Mouse (Mus musculus) heart, postnatal 0 days (tissue): ENCODE data around the gene Ivns1abp. TPM values are rescaled to one million over a fixed set of nuclear protein-coding genes. Genes with fewer than 3 reads are reported as not detected.
A peak's percentile ranks its signal among the peaks of the same experiment; 100 is the strongest.
"Not testable (repeated sequence)": the region's sequence is repeated elsewhere in the genome, so short reads cannot be mapped to it uniquely, and the experiment has no call there.

Source experiments
- ATAC-seq: fragments of 200-750 bp; cut with Nextera tagmentation; 2 replicates; pipeline ENCODE4 v1.8.0; 2017; ENCODE audit warnings: low read depth, moderate number of reproducible peaks, moderate library complexity; ENCODE audit not compliant: insufficient read depth
- DNase-seq: peaks from one replicate; pipeline ENCODE4 v3.0.0-alpha.2; 2016; ENCODE audit warnings: low spot score
- H3K27ac ChIP-seq: fragments of 300-500 bp; sonication (generic); 2 replicates; pipeline ENCODE4 v1.5.1; 2014; ENCODE audit warnings: low read depth, mild to moderate bottlenecking
- H3K27me3 ChIP-seq: fragments of 300-500 bp; sonication (generic); 2 replicates; pipeline ENCODE4 v1.6.1; 2014; ENCODE audit warnings: low read length, mixed read lengths; ENCODE audit not compliant: control insufficient read depth, insufficient read depth
- H3K36me3 ChIP-seq: fragments of 300-500 bp; sonication (generic); replicated peaks from 2 replicates; pipeline ENCODE4 v1.6.1; 2014; ENCODE audit warnings: low read length, mixed read lengths; ENCODE audit not compliant: control insufficient read depth, insufficient read depth
- H3K4me1 ChIP-seq: fragments of 300-500 bp; sonication (generic); 2 replicates; pipeline ENCODE4 v1.6.1; 2014; ENCODE audit warnings: antibody characterized with exemption; ENCODE audit not compliant: control insufficient read depth, insufficient read depth
- H3K4me2 ChIP-seq: fragments of 300-500 bp; sonication (generic); 2 replicates; pipeline ENCODE4 v1.6.1; 2014; ENCODE audit warnings: low read depth, mild to moderate bottlenecking, low read length, moderate library complexity
- H3K4me3 ChIP-seq: fragments of 300-500 bp; sonication (generic); 2 replicates; pipeline ENCODE4 v1.5.1; 2014; ENCODE audit warnings: low read depth, low read length
- H3K9ac ChIP-seq: fragments of 300-500 bp; sonication (generic); replicated peaks from 2 replicates; pipeline ENCODE4 v1.6.1; 2014; ENCODE audit warnings: low read depth, low read length, mixed read lengths
- H3K9me3 ChIP-seq: fragments of 300-500 bp; sonication (generic); replicated peaks from 2 replicates; pipeline ENCODE4 v1.6.1; 2016; ENCODE audit warnings: low read length; ENCODE audit not compliant: control insufficient read depth
- CTCF ChIP-seq: IDR thresholded peaks from 2 replicates; pipeline ENCODE4 v1.5.1; 2016; ENCODE audit warnings: antibody characterized with exemption, control low read depth, low read depth
- EP300 ChIP-seq: IDR thresholded peaks from 2 replicates; pipeline ENCODE4 v1.6.1; 2016; ENCODE audit warnings: antibody characterized with exemption, low read depth
- WGBS: fragments of 180-500 bp; shearing (Covaris S2); extraction: QIAGEN DNeasy Blood & Tissue Kit; methylation state at CpG from one replicate; pipeline ENCODE4 v1.1.7; 2014; 5-methylcytosine and 5-hydroxymethylcytosine counted together
- polyA plus RNA-seq: library from polyadenylated mRNA; unstranded; fragments of >200 nt; fragmentation: Nextera tagmentation; extraction: Ambion mirVana; gene quantifications from 2 replicates; pipeline ENCODE4 v1.2.1, GENCODE M21; 2015
- total RNA-seq: library from RNA; depleted of rRNA; stranded (reverse); fragments of >200 nt; gene quantifications from 2 replicates; pipeline ENCODE4 v1.2.3, GENCODE M21; 2014; ENCODE audit warnings: low replicate concordance

Ivns1abp gene
- total and polyA plus RNA-seq, 2 experiments from 2014 or later, result 272 to 413 TPM

- no peak for ATAC-seq
- Histone ChIP-seq H3K27ac (peak overlapping the region; percentile 95), H3K4me3 (peak overlapping the region; percentile 84), H3K9me3 (no peaks in the 10 kb centered on the region), H3K36me3 (peaks cover 15% of the 10 kb centered on the region), H3K9ac (peak overlapping the region; percentile 93), H3K4me1 (peaks cover 14% of the 10 kb centered on the region), H3K27me3 (no peaks in the 10 kb centered on the region), H3K4me2 (peak overlapping the region; percentile 68)
- TF ChIP-seq EP300 (no peak), CTCF (no peak)
- no peak for DNase-seq
These were observed 1.6 kb downstream of the Ivns1abp start for GRCm38 (mm10) chr1:151345863-151346195.

DNA sequence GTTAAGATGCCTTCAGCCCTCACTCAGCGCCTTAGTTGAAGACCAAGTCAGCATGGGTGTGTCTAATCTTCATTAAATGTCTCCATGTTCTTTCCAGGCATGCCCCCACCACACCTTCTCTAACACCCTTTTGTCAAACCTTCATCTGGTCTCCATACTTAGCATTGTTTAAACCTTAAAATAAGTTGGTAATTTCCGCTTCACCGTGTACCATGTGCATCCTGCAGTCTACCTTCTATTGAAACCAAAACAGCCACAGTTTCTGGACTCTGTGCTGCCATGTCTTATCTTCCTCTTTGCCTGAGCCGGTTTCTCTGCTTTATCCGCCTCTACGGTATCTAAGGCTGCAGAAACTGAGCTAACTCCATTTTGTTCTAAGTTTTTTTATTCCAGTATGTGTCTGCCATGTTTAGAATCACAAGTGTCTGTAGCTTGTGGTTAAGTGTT is 2.4 kb downstream of the Ivns1abp start:
- H3K9me3 ChIP-seq, result no peaks in the 10 kb centered on the region
- ATAC-seq (no peak), DNase-seq (peak; percentile 64)
- H3K27me3 ChIP-seq, result no peaks in the 10 kb centered on the region
- peaks cover 23% of the 10 kb centered on the region for H3K36me3 ChIP-seq
- H3K9ac ChIP-seq, result peak overlapping the region; percentile 93
- TF ChIP-seq EP300 (no peak), CTCF (no peak)
- H3K4me3 ChIP-seq, result peak overlapping the region; percentile 84
- H3K4me1 ChIP-seq, result peaks cover 6% of the 10 kb centered on the region
- 6% methylated on average over 6 of the region's 6 CpGs for WGBS
- H3K4me2 ChIP-seq, result peak overlapping the region; percentile 68
- peak overlapping the region; percentile 95 for H3K27ac ChIP-seq

DNA sequence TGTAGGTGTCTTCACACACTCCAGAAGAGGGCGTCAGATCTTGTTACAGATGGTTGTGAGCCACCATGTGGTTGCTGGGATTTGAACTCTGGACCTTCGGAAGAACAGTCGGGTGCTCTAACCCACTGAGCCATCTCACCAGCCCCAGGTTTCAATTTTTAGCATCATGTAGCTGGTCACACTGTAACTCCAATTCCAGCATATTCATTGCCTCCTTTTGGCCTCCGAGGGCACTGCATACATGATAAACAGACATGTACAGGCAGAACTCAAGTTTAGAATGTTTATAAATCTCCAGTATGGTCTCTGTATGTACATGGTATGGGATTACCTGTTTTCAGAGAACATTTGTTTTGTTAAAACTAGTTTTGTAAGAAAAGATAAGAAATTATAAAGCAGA is 4.0 kb downstream of the Ivns1abp start:
- Histone ChIP-seq H3K9ac (0 out of 2 replicates have a peak overlapping the region, but pooled peaks have one; percentile 6), H3K36me3 (peaks cover 38% of the 10 kb centered on the region), H3K4me3 (peak overlapping the region; percentile 4; the same call in 1 of the 2 replicates), H3K4me2 (peak overlapping the region; percentile 48)
- not testable (repeated sequence) for H3K27ac ChIP-seq, ATAC-seq, H3K27me3 ChIP-seq, H3K9me3 ChIP-seq, DNase-seq, H3K4me1 ChIP-seq
- peak; percentile 41 for TF ChIP-seq CTCF
- WGBS, result 46% methylated on average over 4 of the region's 4 CpGs

- Histone ChIP-seq H3K27ac (no peak overlapping the region), H3K9me3 (no peaks in the 10 kb centered on the region), H3K4me1 (no peaks in the 10 kb centered on the region), H3K4me2 (no peak overlapping the region), H3K36me3 (peaks cover 81% of the 10 kb centered on the region), H3K9ac (no peak overlapping the region), H3K27me3 (no peaks in the 10 kb centered on the region), H3K4me3 (no peak overlapping the region)
- DNase-seq, result no peak
- 0 out of 2 replicates have a peak, but pooled peaks have one; percentile 22 for ATAC-seq
- peak; percentile 60 for TF ChIP-seq CTCF
- TF ChIP-seq EP300, result 0 out of 2 replicates have a peak, but pooled peaks have one; percentile 7
- 81% methylated on average over 2 of the region's 2 CpGs for WGBS
These were observed 8.6 kb downstream of the Ivns1abp start for GRCm38 (mm10) chr1:151352911-151353310.

DNA sequence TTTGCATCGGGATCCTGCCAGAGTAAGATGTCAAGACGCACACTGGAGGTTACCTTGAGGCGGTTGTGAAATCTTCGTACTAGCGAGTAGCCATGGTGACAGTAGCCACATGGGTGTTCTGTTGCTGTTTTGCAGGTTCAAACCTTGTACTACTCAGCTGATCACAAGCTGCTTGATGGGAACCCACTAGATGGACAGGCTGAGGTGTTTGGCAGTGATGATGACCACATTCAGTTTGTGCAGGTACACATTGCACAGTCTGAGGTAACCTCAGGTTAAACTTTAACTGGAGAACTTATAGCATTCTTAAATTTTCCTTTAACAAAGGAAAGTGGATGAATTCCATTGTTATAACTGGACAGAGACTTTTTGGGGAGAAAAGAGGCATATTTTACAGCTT is 11.7 kb downstream of the Ivns1abp start:
- no peak for TF ChIP-seq CTCF
- no peak for TF ChIP-seq EP300
- H3K4me3 ChIP-seq, result no peak overlapping the region
- ATAC-seq, result no peak
- H3K27me3 ChIP-seq, result no peaks in the 10 kb centered on the region
- 88% methylated on average over 5 of the region's 5 CpGs for WGBS
- no peaks in the 10 kb centered on the region for H3K4me1 ChIP-seq
- no peak overlapping the region for H3K27ac ChIP-seq
- no peak overlapping the region for H3K4me2 ChIP-seq
- no peak overlapping the region for H3K9ac ChIP-seq
- H3K36me3 ChIP-seq, result peaks cover 96% of the 10 kb centered on the region
- H3K9me3 ChIP-seq, result no peaks in the 10 kb centered on the region
- no peak for DNase-seq

GRCm38 (mm10) chr1:151359374-151359773 is 15.1 kb downstream of the Ivns1abp start:
- ATAC-seq (no peak), DNase-seq (no peak)
- Histone ChIP-seq H3K27me3 (no peaks in the 10 kb centered on the region), H3K9me3 (no peaks in the 10 kb centered on the region), H3K36me3 (peaks cover 94% of the 10 kb centered on the region), H3K4me3 (no peak overlapping the region), H3K4me2 (no peak overlapping the region), H3K27ac (no peak overlapping the region), H3K4me1 (no peaks in the 10 kb centered on the region), H3K9ac (no peak overlapping the region)
- WGBS, result 83% methylated on average over 3 of the region's 3 CpGs
- TF ChIP-seq CTCF, result no peak
